In the genomic region with DNA sequence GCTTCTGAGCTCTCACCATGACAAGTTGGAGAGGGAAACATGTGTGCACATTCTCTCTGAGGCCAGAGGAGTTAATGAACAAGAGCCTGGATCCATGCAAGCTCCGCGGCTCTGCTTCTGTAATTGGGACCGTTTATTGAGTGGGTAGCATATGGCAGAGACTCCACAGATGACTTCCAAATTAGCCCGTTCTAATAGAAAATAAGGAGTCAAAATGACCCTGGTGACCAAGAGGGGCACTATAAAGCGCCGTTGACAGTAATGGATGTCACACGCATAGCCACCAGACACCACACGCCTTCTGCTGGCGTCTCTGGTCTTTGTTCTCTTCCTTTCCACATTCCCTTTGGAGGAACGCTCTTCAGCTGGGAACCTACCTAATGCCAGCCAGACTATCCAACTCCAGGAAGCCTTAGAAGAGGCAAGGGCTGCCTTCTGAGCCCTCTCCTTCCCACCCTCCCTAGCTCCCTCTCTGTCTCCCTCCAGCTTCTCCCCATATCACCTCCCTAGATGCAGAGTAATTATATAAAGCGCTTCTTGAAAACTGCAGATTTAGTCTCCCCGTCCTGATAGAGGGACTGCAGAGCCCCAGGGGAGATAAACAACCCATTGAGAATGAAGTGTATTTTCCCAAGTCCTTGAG, we compare ENCODE assay signal across 15 mouse cellular contexts.
DNase-seq lines count a peak whose midpoint lies in the region; ATAC-seq and TF ChIP-seq lines count a peak whose summit lies in the region.
"Had no signal": no experiment of that assay in that cellular context is flagged by ENCODE, and none has a peak within 500 bp of the region (broad histone marks: within the 10 kb centered on the region; RNA-seq: fewer than 3 reads in every experiment).

No protein-coding gene starts in this region.

- no peak for ATAC-seq in intestine, embryonic 14.5 days (replicated peaks; ENCODE audit: low FRiP score, low TSS enrichment, low read depth)
- no peak for ATAC-seq in intestine, postnatal 0 days
- ATAC-seq in midbrain, embryonic 15.5 days (replicated peaks): peak; percentile 62
- ATAC-seq: liver, postnatal 0 days had no signal

- H3K9me3 ChIP-seq in intestine, embryonic 14.5 days (ENCODE audit: control insufficient read depth, low read length): no peaks in the 10 kb centered on the region
- no peaks in the 10 kb centered on the region for H3K9me3 ChIP-seq in intestine, postnatal 0 days (ENCODE audit: control insufficient read depth)
- H3K9me3 ChIP-seq in hindbrain, embryonic 10.5 days: no peaks in the 10 kb centered on the region
- H3K9me3 ChIP-seq in midbrain, embryonic 15.5 days: no peaks in the 10 kb centered on the region
- H3K9me3 ChIP-seq: limb, embryonic 12.5 days; megakaryocyte, embryonic 14.5 days had no signal

- 80% methylated on average over 12 of the region's 12 CpGs for WGBS in intestine, embryonic 14.5 days
- WGBS in intestine, postnatal 0 days: 81% methylated on average over 12 of the region's 12 CpGs
- 82% methylated on average over 12 of the region's 12 CpGs for WGBS in hindbrain, embryonic 10.5 days
- 70% methylated on average over 12 of the region's 12 CpGs for WGBS in midbrain, embryonic 15.5 days

- no peak overlapping the region for H3K9ac ChIP-seq in intestine, embryonic 14.5 days (ENCODE audit: low read length)
- H3K9ac ChIP-seq in intestine, postnatal 0 days (ENCODE audit: low read depth, low read length): no peak overlapping the region
- no peak overlapping the region for H3K9ac ChIP-seq in midbrain, embryonic 15.5 days
- H3K9ac ChIP-seq: limb, embryonic 12.5 days; liver, postnatal 0 days had no signal

- H3K4me2 ChIP-seq in intestine, embryonic 14.5 days (ENCODE audit: low read length): no peak overlapping the region
- no peak overlapping the region for H3K4me2 ChIP-seq in intestine, postnatal 0 days (replicated peaks; ENCODE audit: low read depth)
- H3K4me2 ChIP-seq in midbrain, embryonic 15.5 days: no peak overlapping the region
- H3K4me2 ChIP-seq: limb, embryonic 12.5 days had no signal

- H3K27me3 ChIP-seq in intestine, embryonic 14.5 days (replicated peaks; ENCODE audit: control insufficient read depth, insufficient read depth, low read length): no peaks in the 10 kb centered on the region
- no peaks in the 10 kb centered on the region for H3K27me3 ChIP-seq in intestine, postnatal 0 days (replicated peaks; ENCODE audit: control insufficient read depth, insufficient read depth, low read length)
- no peaks in the 10 kb centered on the region for H3K27me3 ChIP-seq in hindbrain, embryonic 10.5 days (ENCODE audit: insufficient read depth, poor library complexity, severe bottlenecking)
- no peaks in the 10 kb centered on the region for H3K27me3 ChIP-seq in midbrain, embryonic 15.5 days (replicated peaks)
- H3K27me3 ChIP-seq: limb, embryonic 12.5 days; megakaryocyte, embryonic 14.5 days had no signal

- no peaks in the 10 kb centered on the region for H3K36me3 ChIP-seq in intestine, embryonic 14.5 days (ENCODE audit: control insufficient read depth, insufficient read depth, low read length)
- no peaks in the 10 kb centered on the region for H3K36me3 ChIP-seq in intestine, postnatal 0 days (ENCODE audit: control insufficient read depth, insufficient read depth)
- peaks cover 12% of the 10 kb centered on the region; the same call in 1 of the 2 replicates for H3K36me3 ChIP-seq in hindbrain, embryonic 10.5 days
- H3K36me3 ChIP-seq in midbrain, embryonic 15.5 days (replicated peaks): no peaks in the 10 kb centered on the region
- H3K36me3 ChIP-seq: limb, embryonic 12.5 days had no signal

- no peak for TF ChIP-seq CTCF in intestine, postnatal 0 days (IDR thresholded peaks at IDR 0.05; ENCODE audit: low read depth)

- H3K4me1 ChIP-seq in intestine, embryonic 14.5 days (replicated peaks; ENCODE audit: control insufficient read depth, insufficient read depth, low read length): no peaks in the 10 kb centered on the region
- no peaks in the 10 kb centered on the region for H3K4me1 ChIP-seq in intestine, postnatal 0 days (replicated peaks; ENCODE audit: control insufficient read depth, insufficient read depth, low read length)
- no peaks in the 10 kb centered on the region for H3K4me1 ChIP-seq in hindbrain, embryonic 10.5 days (replicated peaks)
- peaks cover 11% of the 10 kb centered on the region for H3K4me1 ChIP-seq in midbrain, embryonic 15.5 days
- H3K4me1 ChIP-seq: megakaryocyte, embryonic 14.5 days had no signal

- peak; percentile 33 to 38 for DNase-seq in cerebellum, postnatal 10 days
- no peak for DNase-seq in cerebellum, adult 8-10 months
- DNase-seq in intestine, embryonic 14.5 days (ENCODE audit: low spot score): no peak
- DNase-seq in hindbrain, embryonic 10.5 days (ENCODE audit: low spot score): no peak
- DNase-seq in thymus, postnatal 4 days: no peak
- no peak for DNase-seq in lung, adult 18-20 months
- DNase-seq: gastrocnemius, postnatal 14 days; liver, postnatal 0 days; right cerebral cortex, postnatal 14 days; thymus, adult 2 months had no signal

- H3K4me3 ChIP-seq in intestine, embryonic 14.5 days (ENCODE audit: low read depth, low read length): no peak overlapping the region
- H3K4me3 ChIP-seq in intestine, postnatal 0 days (ENCODE audit: low read depth, low read length): no peak overlapping the region
- H3K4me3 ChIP-seq in hindbrain, embryonic 10.5 days: no peak overlapping the region
- H3K4me3 ChIP-seq in midbrain, embryonic 15.5 days: no peak overlapping the region
- H3K4me3 ChIP-seq: erythroblast, embryonic 14.5 days; limb, embryonic 12.5 days; megakaryocyte, embryonic 14.5 days had no signal

- peak overlapping the region; percentile 43; the same call in 1 of the 2 replicates for H3K27ac ChIP-seq in intestine, embryonic 14.5 days (ENCODE audit: low read depth)
- H3K27ac ChIP-seq in intestine, postnatal 0 days (ENCODE audit: low read depth, low read length): no peak overlapping the region
- H3K27ac ChIP-seq in hindbrain, embryonic 10.5 days: peak overlapping the region; percentile 41; the same call in 1 of the 2 replicates
- peak overlapping the region; percentile 22 for H3K27ac ChIP-seq in midbrain, embryonic 15.5 days
- H3K27ac ChIP-seq: limb, embryonic 12.5 days had no signal

Comparison
In these comparisons a context has a peak if more than half of its experiments do, and no peak if none do; other contexts are left out.
1. DNase-seq: peak in cerebellum, postnatal 10 days (2 of 2); none in cerebellum, adult 8-10 months (single experiment), intestine, embryonic 14.5 days (single experiment), hindbrain, embryonic 10.5 days (single experiment), thymus, postnatal 4 days (single experiment) and lung, adult 18-20 months (0 of 2).